Mouse (Mus musculus): ENCODE data around the gene Foxm1.

DNA sequence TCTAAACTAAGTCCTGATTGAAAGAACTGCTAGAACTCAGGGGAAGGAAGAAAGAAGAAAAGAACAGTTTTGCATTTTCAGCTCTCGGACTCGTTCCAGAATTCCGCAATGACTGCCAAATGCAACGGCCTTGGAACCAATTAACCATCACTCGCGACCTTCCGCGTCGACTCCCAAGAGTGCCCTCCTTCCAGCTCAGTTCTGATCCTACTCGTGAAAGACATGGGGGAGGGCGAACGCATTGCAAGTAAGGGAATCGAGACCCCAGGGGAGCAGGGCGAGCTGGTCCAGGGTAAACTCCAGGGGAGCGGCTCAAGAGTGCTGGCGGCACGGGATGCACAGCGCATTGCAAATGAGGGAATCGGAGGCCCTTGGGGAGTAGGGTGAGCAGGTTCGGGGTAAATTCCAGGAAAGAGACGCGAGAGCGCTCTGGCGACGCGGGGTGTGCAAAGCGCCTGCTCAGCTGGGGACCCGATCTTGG is 7.5 kb upstream of the Foxm1 start:
- TF ChIP-seq CTCF (IDR thresholded peaks at IDR 0.05; ENCODE audit: low read depth) (no peak), EP300 (IDR thresholded peaks at IDR 0.05; ENCODE audit: low read depth) (no peak)

All from liver, postnatal 0 days (tissue).